Mouse (Mus musculus): Measurements from ENCODE around the gene Unc45a. TPM values are rescaled to one million over a fixed set of nuclear protein-coding genes. Genes with fewer than 3 reads are reported as not detected.

The Unc45a gene
- polyA plus RNA-seq, 1 experiment from 2014 or later = 34.7 TPM

DNA sequence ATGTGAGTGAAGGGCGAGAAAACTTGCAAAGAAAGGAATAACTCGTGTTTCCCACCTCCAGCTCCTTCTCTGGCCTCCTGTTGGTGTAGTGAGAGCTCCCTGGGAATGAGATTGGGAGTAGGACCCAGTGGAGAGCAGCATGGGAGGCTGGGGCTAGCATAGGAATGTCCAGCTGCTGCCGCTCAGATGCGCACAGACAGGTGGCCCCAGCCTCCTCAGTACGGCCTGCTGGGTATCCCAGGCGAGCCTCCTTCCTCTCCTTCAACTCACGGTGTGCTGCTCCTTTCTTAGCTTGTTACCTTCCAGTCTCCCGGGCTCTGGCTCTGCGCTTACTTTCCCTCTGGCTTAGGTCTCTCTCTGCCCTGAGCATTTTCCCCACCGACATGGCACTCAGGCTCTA is 60.8 kb downstream of the Unc45a start:
- Histone ChIP-seq H3K9me3 (ENCODE audit: control insufficient read depth, low read length) (peaks cover 3% of the 10 kb centered on the region; the same call in 1 of the 2 replicates), H3K4me1 (ENCODE audit: control insufficient read depth, insufficient read depth, low read length) (no peaks in the 10 kb centered on the region), H3K27me3 (ENCODE audit: control insufficient read depth, insufficient read depth, low read length) (no peaks in the 10 kb centered on the region), H3K9ac (ENCODE audit: low read length) (no peak overlapping the region), H3K36me3 (ENCODE audit: control insufficient read depth, insufficient read depth, low read length) (peaks cover 10% of the 10 kb centered on the region), H3K4me2 (ENCODE audit: low read depth, severe bottlenecking) (no peak overlapping the region), H3K27ac (replicated peaks; ENCODE audit: low read depth, low read length) (no peak overlapping the region), H3K4me3 (ENCODE audit: low read depth, low read length) (no peak overlapping the region)
- 82% methylated on average over 10 of the region's 10 CpGs for WGBS
- no peak for ATAC-seq (ENCODE audit: insufficient number of reproducible peaks, low FRiP score, low TSS enrichment, low read depth)
- no peak for DNase-seq (ENCODE audit: low spot score)

DNA sequence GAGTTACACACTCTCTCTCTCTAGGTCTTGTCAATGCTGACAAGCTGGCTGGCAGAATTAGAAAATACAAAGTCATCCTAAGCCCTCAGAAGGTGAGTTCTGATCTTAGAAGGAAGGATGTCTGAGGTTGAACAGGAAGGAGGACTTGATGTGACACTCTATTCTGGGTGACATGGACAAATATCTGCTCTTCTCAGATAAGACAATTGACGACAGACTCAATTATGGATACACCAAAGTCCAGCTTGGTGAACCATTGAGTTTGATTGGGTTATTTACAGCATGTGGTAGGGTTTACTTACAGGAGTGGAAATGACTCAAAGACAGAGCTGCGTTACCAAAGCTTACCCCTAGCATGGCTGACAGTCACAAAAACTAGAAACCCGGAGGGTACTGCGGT is 64.4 kb downstream of the Unc45a start:
- Histone ChIP-seq H3K4me3 (ENCODE audit: low read depth, low read length) (no peak overlapping the region), H3K27ac (replicated peaks; ENCODE audit: low read depth, low read length) (no peak overlapping the region), H3K4me1 (ENCODE audit: control insufficient read depth, insufficient read depth, low read length) (no peaks in the 10 kb centered on the region), H3K9ac (ENCODE audit: low read length) (no peak overlapping the region), H3K27me3 (ENCODE audit: control insufficient read depth, insufficient read depth, low read length) (no peaks in the 10 kb centered on the region), H3K36me3 (ENCODE audit: control insufficient read depth, insufficient read depth, low read length) (peaks cover 20% of the 10 kb centered on the region), H3K4me2 (ENCODE audit: low read depth, severe bottlenecking) (no peak overlapping the region), H3K9me3 (ENCODE audit: control insufficient read depth, low read length) (peaks cover 9% of the 10 kb centered on the region; the same call in 1 of the 2 replicates)
- DNase-seq (ENCODE audit: low spot score) (no peak), ATAC-seq (ENCODE audit: insufficient number of reproducible peaks, low FRiP score, low TSS enrichment, low read depth) (no peak)
- 96% methylated on average over 4 of the region's 4 CpGs for WGBS

Other genes with a start within 250 kb of the Unc45a start
- 540 and 555 TPM in 2 replicates for gene Idh2, start 225.6 kb downstream of the Unc45a start, polyA plus RNA-seq (2014; fragmentation: Nextera tagmentation; extraction: Ambion mirVana)
- gene Sema4b, start 154.2 kb downstream of the Unc45a start, polyA plus RNA-seq (2014; fragmentation: Nextera tagmentation; extraction: Ambion mirVana) = 8.3 and 9.0 TPM in 2 replicates
- gene Cib1, start 108.2 kb downstream of the Unc45a start, polyA plus RNA-seq (2014; fragmentation: Nextera tagmentation; extraction: Ambion mirVana) = 55.5 and 60.8 TPM in 2 replicates
- 4.6 and 4.8 TPM in 2 replicates for gene Gdpgp1, start 108.1 kb downstream of the Unc45a start, polyA plus RNA-seq (2014; fragmentation: Nextera tagmentation; extraction: Ambion mirVana)
- 0.30 and 0.91 TPM in 2 replicates for gene Ttll13, start 94.6 kb downstream of the Unc45a start, polyA plus RNA-seq (2014; fragmentation: Nextera tagmentation; extraction: Ambion mirVana)
- gene Ngrn, start 79.8 kb downstream of the Unc45a start, polyA plus RNA-seq (2014; fragmentation: Nextera tagmentation; extraction: Ambion mirVana) = 47.4 and 49.0 TPM in 2 replicates
- 13.0 and 18.9 TPM in 2 replicates for gene Vps33b, start 71.4 kb downstream of the Unc45a start, polyA plus RNA-seq (2014; fragmentation: Nextera tagmentation; extraction: Ambion mirVana)
- gene Prc1, start 46.6 kb downstream of the Unc45a start, polyA plus RNA-seq (2014; fragmentation: Nextera tagmentation; extraction: Ambion mirVana) = 150 and 152 TPM in 2 replicates
- 10.5 and 11.0 TPM in 2 replicates for gene Rccd1, start 16.6 kb downstream of the Unc45a start, polyA plus RNA-seq (2014; fragmentation: Nextera tagmentation; extraction: Ambion mirVana)
- gene Hddc3, start 2.1 kb upstream of the Unc45a start, polyA plus RNA-seq (2014; fragmentation: Nextera tagmentation; extraction: Ambion mirVana) = 25.7 and 27.5 TPM in 2 replicates
- 12.5 and 15.1 TPM in 2 replicates for gene Man2a2, start 30.4 kb upstream of the Unc45a start, polyA plus RNA-seq (2014; fragmentation: Nextera tagmentation; extraction: Ambion mirVana)
- 7.6 and 8.4 TPM in 2 replicates for gene Fes, start 46.9 kb upstream of the Unc45a start, polyA plus RNA-seq (2014; fragmentation: Nextera tagmentation; extraction: Ambion mirVana)
- 9.2 and 10.0 TPM in 2 replicates for gene Furin, start 64.4 kb upstream of the Unc45a start, polyA plus RNA-seq (2014; fragmentation: Nextera tagmentation; extraction: Ambion mirVana)
- gene Blm, start 194.1 kb upstream of the Unc45a start, polyA plus RNA-seq (2014; fragmentation: Nextera tagmentation; extraction: Ambion mirVana) = 51.8 and 59.0 TPM in 2 replicates

Data from limb, embryonic 11.5 days (tissue).